Mouse (Mus musculus): ENCODE results near the gene Art4.

DNA sequence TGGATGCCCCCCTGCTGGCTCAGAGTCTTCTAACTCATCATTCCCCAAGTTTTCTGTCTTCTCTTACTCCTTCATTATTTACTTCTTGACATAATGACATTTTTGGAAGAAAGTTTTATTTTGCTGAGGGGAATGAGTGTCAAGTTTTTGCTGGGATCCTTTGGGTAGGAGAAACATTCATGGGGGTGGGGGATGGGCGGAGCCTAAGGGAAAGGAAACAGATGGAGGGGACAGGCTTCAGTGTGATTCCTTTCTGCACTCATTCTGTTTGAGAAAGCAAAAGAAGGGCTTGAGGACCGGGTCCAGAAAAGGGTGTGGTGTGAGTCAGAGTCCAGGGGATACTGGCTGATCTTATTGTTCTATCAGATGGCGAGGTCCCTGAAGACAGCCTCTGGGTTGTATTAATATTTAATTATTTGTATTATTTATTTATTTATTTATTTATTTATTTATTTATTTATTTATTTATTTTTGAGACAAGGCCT, 25.9 kb upstream of the Art4 start:
- no peak for TF ChIP-seq CTCF (IDR thresholded peaks at IDR 0.05; ENCODE audit: borderline replicate concordance, control insufficient read depth, extremely low read depth, insufficient read depth, low read length, poor library complexity)
- no peak for TF ChIP-seq POLR2A (IDR thresholded peaks at IDR 0.05; ENCODE audit: control insufficient read depth, extremely low read depth, insufficient read depth, low read length, poor library complexity)

Measured in thymus, adult 2 months (tissue).